ENCODE assay signal across 8 mouse cellular contexts in genomic region chr1:24137133-24137532, GRCm38 (mm10). TPM values are rescaled to one million over a fixed set of nuclear protein-coding genes. Genes with fewer than 3 reads are reported as not detected.
DNase-seq lines count a peak whose midpoint lies in the region; ATAC-seq lines count a peak whose summit lies in the region.

No protein-coding gene starts in this region.

- H3K9ac ChIP-seq in neural tube, embryonic 15.5 days (replicated peaks), result no peak overlapping the region
- H3K9ac ChIP-seq in kidney, embryonic 15.5 days, result no peak overlapping the region
- H3K9ac ChIP-seq in limb, embryonic 12.5 days (replicated peaks), result no peak overlapping the region

- 0 out of 2 replicates have a peak, but pooled peaks cover 4% of the 10 kb centered on the region for H3K4me1 ChIP-seq in neural tube, embryonic 15.5 days
- H3K4me1 ChIP-seq in kidney, embryonic 15.5 days, result no peaks in the 10 kb centered on the region
- no peaks in the 10 kb centered on the region for H3K4me1 ChIP-seq in limb, embryonic 12.5 days (replicated peaks)

- no peak overlapping the region for H3K4me2 ChIP-seq in neural tube, embryonic 15.5 days
- H3K4me2 ChIP-seq in kidney, embryonic 15.5 days, result 0 out of 2 replicates have a peak overlapping the region, but pooled peaks have one; percentile 7
- H3K4me2 ChIP-seq in limb, embryonic 12.5 days, result no peak overlapping the region

- no peaks in the 10 kb centered on the region for H3K36me3 ChIP-seq in neural tube, embryonic 15.5 days
- H3K36me3 ChIP-seq in kidney, embryonic 15.5 days, result no peaks in the 10 kb centered on the region
- H3K36me3 ChIP-seq in limb, embryonic 12.5 days, result no peaks in the 10 kb centered on the region

- DNase-seq in neural tube, embryonic 10.5 days (ENCODE audit: extremely low spot score, low spot score), result peak; percentile 68
- peak; percentile 79 for DNase-seq in retina, postnatal 1 day
- DNase-seq in urinary bladder, postnatal 36 days (ENCODE audit: low spot score in 2 of 2), result peak; percentile 46 to 47

- H3K27me3 ChIP-seq in neural tube, embryonic 15.5 days (replicated peaks), result no peaks in the 10 kb centered on the region
- H3K27me3 ChIP-seq in kidney, embryonic 15.5 days, result peaks cover 5% of the 10 kb centered on the region; the same call in 1 of the 2 replicates
- no peaks in the 10 kb centered on the region for H3K27me3 ChIP-seq in limb, embryonic 12.5 days

- 12% methylated on average over 3 of the region's 3 CpGs for WGBS in neural tube, embryonic 15.5 days
- 9% methylated on average over 3 of the region's 3 CpGs for WGBS in kidney, embryonic 15.5 days
- WGBS in limb, embryonic 12.5 days, result 8% methylated on average over 3 of the region's 3 CpGs

- no peaks in the 10 kb centered on the region for H3K9me3 ChIP-seq in neural tube, embryonic 15.5 days (replicated peaks)
- no peaks in the 10 kb centered on the region for H3K9me3 ChIP-seq in kidney, embryonic 15.5 days (replicated peaks)
- H3K9me3 ChIP-seq in limb, embryonic 12.5 days, result no peaks in the 10 kb centered on the region

- ATAC-seq in neural tube, embryonic 15.5 days (ENCODE audit: low FRiP score), result no peak
- peak; percentile 89 for ATAC-seq in cerebellum, adult (ENCODE audit: insufficient number of reproducible peaks, low FRiP score, low TSS enrichment)
- ATAC-seq in frontal cortex, adult (ENCODE audit: low TSS enrichment), result peak; percentile 83
- ATAC-seq in kidney, embryonic 15.5 days (replicated peaks; ENCODE audit: low FRiP score), result no peak
- 0 out of 2 replicates have a peak, but pooled peaks have one; percentile 26 for ATAC-seq in limb, embryonic 12.5 days (ENCODE audit: insufficient number of reproducible peaks, insufficient read depth, low FRiP score, low TSS enrichment, low read depth)

- H3K27ac ChIP-seq in neural tube, embryonic 15.5 days (replicated peaks), result no peak overlapping the region
- H3K27ac ChIP-seq in kidney, embryonic 15.5 days, result no peak overlapping the region
- no peak overlapping the region for H3K27ac ChIP-seq in limb, embryonic 12.5 days

- H3K4me3 ChIP-seq in neural tube, embryonic 15.5 days (replicated peaks), result no peak overlapping the region
- no peak overlapping the region for H3K4me3 ChIP-seq in kidney, embryonic 15.5 days (replicated peaks)
- no peak overlapping the region for H3K4me3 ChIP-seq in limb, embryonic 12.5 days (replicated peaks)

RNA-seq across cellular contexts. Expression of gene Fam135a, which starts 37.0 kb away (rescaled TPM):
- 22.9 and 24.1 TPM in 2 replicates for polyA plus RNA-seq in neural tube, embryonic 15.5 days (2015; fragmentation: Nextera tagmentation; extraction: Ambion mirVana)
- 31.8 and 32.5 TPM in 2 replicates for polyA plus RNA-seq in kidney, embryonic 15.5 days (2015; fragmentation: Nextera tagmentation; extraction: Ambion mirVana)
- polyA plus RNA-seq in limb, embryonic 12.5 days (2016; fragmentation: Nextera tagmentation; extraction: Ambion mirVana), result 49.1 and 51.9 TPM in 2 replicates

RNA-seq across cellular contexts. Expression of gene Col9a1, which starts 40.3 kb away (rescaled TPM):
- polyA plus RNA-seq in neural tube, embryonic 15.5 days (2015; fragmentation: Nextera tagmentation; extraction: Ambion mirVana), result 7.0 and 11.5 TPM in 2 replicates
- polyA plus RNA-seq in kidney, embryonic 15.5 days (2015; fragmentation: Nextera tagmentation; extraction: Ambion mirVana), result 8.1 and 12.7 TPM in 2 replicates
- polyA plus RNA-seq in limb, embryonic 12.5 days (2016; fragmentation: Nextera tagmentation; extraction: Ambion mirVana), result 192 and 211 TPM in 2 replicates

Comparison
In these comparisons a context has a peak if more than half of its experiments do, and no peak if none do; other contexts are left out.
1. ATAC-seq: peak in cerebellum, adult (single experiment), frontal cortex, adult (single experiment) and limb, embryonic 12.5 days (single experiment); none in neural tube, embryonic 15.5 days (single experiment) and kidney, embryonic 15.5 days (single experiment).
2. RNA of gene Col9a1, which starts 40.3 kb away (polyA plus RNA-seq): 192 to 211 TPM in limb, embryonic 12.5 days; 8.1 to 12.7 TPM in kidney, embryonic 15.5 days and 7.0 to 11.5 TPM in neural tube, embryonic 15.5 days; every median in the first group is over 10 times any median in the second.
3. Peak in every context shown above with its lines, with median percentiles within 50 percentile points of each other: DNase-seq.